Mouse (Mus musculus): ENCODE measurements at regions not wholly inside any gene's neighbourhood (a gene's known extent, or its start where the extent isn't known, plus 50 kb on each side); places are given as distances from the start of the nearest gene placed in this dataset.
"Not testable (repeated sequence)": the region's sequence is repeated elsewhere in the genome, so short reads cannot be mapped to it uniquely, and the experiment has no call there.

DNA sequence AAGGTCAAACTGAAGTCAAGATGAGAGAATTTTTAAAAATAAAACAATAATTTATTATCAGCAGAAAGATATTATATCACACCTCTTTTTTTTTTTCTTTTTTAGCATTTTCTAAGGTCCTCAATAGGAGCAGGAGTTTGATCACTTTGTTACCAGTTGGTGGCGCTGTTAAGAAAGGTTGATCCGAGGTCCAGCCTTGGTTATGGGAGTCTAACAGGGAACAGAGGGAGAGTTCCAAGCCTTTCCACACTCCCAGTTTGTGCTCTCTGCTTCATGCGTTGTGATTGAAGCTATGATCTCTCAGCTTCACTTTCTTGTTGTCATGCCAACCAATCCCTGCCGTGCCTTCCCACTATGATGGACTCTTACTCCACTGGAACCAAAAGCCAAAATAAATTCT, 83.8 kb downstream of the Fam174a start:
- DNase-seq (ENCODE audit: low spot score) = peak; percentile 57

DNA sequence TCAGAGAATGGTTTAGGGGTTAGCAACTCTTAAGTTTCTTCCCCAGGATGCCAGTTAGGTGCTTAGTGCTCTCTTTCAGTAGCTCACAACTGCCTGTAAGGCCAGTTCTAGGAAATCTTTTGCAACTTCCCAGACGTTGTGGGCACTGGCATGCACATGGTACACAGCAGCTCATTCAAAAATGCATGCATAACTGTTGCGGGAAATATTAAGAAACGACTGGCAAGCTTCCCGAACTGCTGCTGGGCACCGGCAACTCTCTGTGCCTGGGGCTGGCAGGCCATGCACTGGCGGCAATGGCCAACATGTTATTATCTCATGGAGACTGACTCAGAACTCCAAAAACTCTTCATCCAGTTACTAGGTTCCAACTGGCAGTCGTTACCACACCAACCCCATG, 86.3 kb downstream of the Fam174a start:
- no peak for DNase-seq (ENCODE audit: low spot score)

DNA sequence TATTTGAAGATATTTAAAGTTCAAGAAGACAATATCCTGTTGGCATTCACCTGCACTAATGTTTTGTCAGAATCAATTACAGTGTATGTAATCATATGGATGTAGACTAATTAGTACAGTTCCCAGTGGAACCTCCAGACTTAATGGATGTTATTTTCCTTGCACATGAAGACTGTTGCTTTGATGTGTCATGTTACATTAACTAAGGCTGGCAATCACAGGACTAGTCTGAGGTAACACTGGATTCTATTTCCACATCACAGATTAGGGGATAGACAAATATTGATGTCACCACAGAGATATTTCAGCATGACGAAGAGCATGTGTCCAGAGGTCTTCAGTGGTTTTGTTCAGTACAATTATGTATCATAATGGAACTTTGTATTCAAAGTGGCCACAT, 108.8 kb downstream of the Fam174a start:
- no peak for DNase-seq (ENCODE audit: low spot score)

DNA sequence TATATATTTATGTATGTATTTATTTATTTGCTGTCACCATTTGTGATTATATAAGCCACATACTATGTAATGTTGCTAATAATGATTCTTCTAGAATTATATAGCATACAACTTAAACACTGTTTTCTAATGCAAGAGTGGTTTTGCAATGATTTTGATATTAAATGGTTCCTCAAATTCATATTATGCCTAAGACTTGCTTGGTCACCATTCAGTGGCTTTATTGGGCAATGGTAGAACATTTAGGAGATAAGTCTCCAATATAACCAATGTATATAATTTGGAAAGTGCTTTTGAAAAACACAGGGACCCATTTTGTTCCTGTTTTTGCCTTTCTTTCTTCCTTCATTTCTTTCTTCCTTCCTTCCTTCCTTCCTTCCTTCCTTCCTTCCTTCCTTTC, 112.0 kb downstream of the Fam174a start:
- DNase-seq (ENCODE audit: low spot score) = no peak

DNA sequence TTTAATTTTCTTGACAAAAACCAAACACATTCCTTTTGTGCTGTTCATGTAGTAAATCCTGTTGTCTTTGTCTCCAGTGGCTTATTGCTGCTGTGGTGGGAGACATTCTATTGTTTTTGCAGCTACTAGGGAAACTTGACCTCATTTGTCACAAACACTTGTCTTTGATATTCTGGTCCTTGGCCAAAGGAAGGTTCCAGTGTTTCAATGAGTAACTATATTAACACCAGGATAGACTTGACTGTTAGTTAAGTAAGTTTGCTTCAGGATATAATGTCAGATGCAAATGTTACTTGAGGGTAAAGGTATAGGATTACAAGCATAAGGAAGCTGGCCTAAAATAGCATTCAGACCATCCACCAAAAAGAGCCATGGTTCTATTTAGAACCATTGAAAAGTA, 123.7 kb downstream of the Fam174a start:
- no peak for DNase-seq (ENCODE audit: low spot score)

DNA sequence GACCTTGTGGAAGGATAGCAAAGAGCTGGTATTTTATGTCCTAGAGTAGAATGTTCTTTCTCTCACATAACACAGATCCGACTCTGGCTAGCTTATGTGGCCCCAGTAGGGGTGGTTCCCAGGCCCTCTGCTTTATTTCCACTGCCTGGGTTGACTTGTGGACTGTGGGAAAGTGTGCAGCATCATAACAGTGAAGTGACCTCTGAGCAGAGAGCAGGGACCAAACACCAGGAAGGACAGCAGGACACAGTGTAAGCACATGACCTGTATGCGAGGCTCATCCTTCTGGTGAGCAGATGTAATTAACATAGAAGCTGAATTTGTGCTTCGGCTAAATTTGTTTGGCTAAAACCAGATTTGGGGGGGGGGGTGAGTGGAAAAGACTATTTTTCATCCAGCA, 132.1 kb downstream of the Fam174a start:
- no peak for DNase-seq (ENCODE audit: low spot score)

DNA sequence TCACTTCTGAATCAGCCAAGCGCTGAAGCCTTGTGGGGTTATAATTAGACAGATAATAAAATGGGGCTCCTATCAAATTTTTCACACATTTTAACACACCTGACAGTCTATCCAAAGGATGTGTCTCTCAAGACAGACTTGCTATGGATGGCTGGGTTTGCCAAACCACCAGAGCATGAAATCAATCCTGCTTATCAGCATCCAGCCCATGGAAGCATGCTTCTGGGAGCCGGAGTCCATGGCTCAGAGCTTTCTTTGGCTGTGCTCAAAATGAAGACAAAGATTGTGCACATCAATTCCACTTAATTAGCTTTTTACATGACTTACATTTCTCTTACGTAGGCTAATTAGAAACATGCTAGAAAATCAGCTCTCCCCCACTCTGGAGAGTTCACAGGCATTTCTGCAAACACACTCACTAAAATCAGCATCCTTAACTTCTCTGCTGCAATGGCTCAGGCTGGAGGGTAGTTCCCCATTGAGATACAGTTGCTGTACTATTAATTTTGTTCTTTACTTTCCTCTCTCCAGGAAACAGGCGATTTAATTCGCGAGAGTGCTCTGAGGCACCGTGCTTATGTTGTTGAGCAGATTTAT, 135.6 kb downstream of the Fam174a start:
- no peak for DNase-seq (ENCODE audit: low spot score)

DNA sequence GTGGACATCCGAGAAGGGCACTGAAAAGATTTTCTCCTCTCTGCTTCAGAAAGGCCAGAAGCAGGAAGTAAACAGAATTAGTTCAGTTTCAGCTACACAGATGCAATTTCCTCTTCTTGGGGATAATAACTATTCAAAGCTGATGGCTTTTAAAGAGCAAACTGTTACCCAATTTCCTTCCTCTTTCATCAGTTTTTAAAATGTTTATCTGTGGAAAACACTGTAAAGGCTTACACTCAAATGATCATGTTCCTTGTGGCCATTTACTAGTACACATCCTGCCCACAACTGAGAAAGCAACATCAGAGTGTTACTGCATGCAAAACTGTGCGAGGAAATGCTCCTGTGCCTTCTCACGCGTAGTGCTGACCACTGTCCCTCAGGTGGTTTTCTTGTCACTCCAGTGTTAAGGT, 137.5 kb downstream of the Fam174a start:
- DNase-seq (ENCODE audit: low spot score) = peak; percentile 34

DNA sequence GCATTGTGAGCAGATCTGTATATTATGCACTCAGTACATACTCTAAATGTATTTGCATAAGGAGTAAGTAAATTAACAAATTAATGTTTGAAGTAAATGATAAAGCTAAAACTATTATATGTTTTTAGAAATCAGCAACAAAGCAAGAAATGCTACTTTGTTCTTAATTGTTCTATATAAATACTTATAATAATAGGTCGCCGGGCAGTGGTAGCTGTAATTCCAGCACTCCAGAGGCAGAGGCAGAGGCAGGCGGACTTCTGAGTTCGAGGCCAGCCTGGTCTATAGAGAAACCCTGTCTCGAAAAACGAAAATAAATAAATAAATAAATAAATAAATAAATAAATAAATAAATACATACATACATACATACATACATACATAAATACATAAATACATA, 138.3 kb downstream of the Fam174a start:
- DNase-seq (ENCODE audit: low spot score) = peak; percentile 39

DNA sequence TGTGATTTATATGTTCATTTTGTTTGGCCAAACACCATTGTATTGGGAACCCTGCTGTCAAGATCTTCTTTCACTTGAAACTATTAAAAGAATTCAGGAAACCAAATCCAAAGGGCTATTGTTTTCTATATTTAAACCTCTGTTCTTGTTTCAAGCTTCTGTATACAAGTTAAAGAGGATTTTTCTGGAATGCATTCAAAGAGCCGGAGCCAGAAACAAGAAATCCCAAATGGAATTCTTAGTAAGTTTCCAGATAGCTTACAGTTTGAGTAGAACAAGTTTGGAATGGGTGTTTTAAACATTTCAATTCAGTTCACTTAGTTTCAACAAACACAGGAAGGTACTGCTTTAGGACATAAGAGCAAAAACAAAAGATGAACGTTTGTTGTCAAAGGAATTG, 140.8 kb downstream of the Fam174a start:
- DNase-seq (ENCODE audit: low spot score) = no peak

DNA sequence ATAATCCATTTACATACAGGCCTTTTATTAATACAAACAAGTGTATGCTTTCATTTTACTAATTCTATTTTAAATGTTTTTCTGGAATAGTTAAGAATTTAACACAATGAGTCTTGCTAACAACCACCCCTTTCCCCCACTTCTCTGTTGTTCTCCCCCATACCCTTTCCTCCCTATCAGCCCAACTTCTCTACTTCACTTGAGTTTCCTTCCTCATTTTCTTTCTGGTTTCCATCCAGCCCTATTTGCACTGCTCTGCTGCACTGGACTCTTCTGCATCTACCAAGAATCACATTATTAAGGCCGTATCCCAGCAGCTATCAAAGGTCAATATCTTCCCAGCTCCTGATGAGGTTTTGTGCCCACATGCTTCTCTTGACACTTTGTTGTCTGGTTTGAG, 145.9 kb downstream of the Fam174a start:
- no peak for DNase-seq (ENCODE audit: low spot score)

DNA sequence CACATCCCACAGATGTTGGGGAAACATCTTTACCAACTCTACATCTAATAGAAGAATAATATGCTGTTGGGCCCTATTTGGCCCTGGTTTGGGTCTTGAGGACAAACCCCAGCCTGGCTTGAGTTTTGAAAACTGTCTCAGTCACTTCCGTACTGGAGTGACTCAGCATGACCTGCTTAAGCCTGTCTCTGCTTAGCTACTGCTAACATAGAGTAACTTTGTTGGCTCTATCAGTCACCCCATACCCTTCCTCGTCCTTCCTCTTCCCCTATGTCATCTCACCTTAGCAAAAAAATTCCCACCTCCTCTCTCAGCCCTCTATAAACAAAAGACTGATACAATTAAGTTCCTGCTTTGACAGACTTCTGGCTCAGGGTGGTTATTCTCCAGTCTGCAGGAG, 154.7 kb downstream of the Fam174a start:
- no peak for DNase-seq (ENCODE audit: low spot score)

DNA sequence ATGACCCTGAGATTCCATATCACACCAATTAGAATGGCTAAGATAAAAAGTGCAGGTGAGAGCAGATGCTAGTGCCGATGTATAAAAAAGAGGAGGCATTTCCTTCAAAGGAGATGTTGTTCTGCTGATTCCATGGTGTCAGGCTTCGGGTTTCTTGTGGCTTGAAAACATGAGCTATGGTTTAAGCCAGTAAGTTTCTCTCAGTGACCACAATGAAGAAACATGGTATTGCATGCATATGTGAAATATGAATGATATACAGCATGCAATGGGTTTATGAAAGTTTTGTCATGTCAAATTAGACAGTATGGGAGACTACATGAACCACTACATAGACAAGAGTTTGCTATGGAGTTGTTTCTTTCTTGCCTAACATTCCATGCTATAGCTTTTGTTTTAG, 155.3 kb downstream of the Fam174a start:
- no peak for DNase-seq (ENCODE audit: low spot score)

DNA sequence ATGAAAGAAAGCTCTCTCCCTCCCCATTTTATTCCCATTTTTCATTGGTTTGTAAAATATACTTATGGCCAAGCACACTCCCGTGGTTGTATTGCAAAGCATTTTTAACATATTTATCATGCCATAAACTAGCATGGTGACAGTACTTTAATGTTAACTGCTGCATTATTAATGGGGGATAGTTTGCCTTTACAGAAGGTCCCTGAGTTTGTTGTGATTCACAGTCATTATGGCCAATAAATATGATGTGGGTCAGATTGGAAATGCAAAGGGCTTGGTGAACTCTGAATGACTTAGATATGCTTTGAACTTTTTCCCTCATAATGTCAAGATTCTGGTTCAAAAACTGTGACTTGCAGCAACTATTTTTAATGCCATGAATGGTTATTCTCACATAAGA, 157.1 kb downstream of the Fam174a start:
- DNase-seq (ENCODE audit: low spot score) = no peak

DNA sequence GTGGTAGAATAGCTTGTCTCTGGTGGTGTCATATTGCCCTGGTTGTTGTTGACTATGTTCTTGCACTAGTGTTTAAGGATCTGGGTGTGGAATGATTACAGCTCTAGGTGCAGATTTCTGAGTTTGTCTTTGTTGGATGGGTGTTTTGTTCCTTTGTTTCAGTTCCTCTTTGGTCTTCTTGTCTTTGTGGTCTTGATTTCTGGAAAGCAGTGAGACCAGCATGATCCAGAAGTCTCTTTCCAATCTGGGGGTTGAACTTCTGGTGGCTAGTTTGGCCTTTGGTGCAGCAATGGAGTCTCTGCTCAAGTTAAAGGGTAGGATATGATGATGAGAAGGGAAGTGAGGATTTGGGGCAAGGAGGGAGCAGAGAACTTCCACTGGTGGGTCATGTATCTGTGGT, 174.4 kb downstream of the St8sia4 start:
- DNase-seq (ENCODE audit: low spot score) = no peak

DNA sequence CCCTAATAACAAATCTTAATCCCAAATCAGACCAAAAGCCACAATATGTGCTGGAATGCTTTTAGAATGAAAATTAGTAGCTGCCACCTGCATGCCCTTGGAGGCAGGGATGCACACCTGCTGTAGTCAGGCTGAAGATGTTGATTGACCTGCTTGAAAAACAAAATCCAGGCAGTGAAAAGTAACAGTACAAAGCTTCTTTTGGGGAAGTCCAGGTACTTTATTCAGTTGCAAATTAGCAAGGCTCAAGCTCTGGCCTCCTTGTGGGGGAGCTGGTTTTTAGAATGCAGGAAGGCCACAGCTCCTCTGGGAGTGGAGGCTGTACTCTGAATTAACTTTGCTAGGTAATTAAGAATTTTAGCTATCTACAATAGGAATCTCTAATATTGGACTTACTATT, 166.7 kb downstream of the St8sia4 start:
- not testable (repeated sequence) for DNase-seq (ENCODE audit: low spot score)

DNA sequence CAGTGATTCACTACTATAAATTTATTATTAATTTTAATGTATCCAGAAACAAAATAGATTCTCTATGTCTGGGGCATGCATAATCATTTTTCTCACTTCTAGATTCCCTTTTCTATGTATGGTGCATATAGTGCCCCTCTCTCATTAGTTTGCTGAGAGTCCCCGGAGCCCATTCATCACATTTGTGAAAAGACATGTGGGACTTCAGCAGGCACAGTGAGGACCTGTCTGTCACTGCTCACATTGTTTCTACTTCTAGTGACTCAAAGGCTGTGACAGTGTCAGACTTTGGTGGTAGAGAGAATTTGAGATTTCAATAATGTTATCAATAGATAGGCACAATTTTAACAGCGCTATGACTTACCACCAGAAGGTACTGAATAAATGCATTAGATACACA, 158.7 kb downstream of the St8sia4 start:
- DNase-seq (ENCODE audit: low spot score) = no peak

DNA sequence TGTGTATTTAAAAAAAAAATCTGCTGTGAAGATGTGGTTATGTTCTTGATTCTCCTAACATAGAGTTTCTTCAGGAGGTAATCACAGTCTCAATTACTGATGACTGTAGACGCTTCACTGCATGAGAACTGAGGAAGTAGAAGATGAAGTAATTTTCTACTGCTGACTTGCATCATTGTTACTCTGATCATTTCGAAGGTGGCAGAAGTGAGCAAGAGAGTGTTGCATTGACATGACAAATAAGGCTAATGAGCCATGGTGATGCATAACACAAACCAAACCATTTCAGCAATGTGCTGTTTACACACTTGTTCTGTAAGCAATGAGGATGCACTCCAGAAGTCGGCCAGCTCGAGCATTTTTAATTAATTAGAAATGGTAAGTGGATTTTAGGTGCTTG, 138.6 kb downstream of the St8sia4 start:
- DNase-seq (ENCODE audit: low spot score) = peak; percentile 23

DNA sequence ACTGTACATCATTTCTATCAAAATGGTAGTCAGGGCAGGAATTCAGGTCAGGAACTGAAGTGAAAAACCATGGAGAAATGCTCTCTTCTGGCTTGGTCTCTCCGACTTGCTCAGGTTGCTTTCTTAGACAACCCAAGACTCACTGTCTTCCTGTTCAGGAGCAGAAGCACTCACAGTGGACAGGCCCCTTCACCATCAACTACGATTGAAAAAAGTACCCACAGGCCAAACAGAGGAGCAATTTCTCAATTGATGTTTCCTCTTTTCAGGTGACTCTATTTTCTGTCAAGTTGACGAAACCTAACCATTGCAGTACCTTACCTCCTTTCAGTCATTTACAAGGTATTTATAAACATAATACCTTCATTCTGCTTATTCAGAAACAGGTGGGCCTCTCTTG, 136.4 kb downstream of the St8sia4 start:
- DNase-seq (ENCODE audit: low spot score) = no peak
